Mouse (Mus musculus): Measurements from ENCODE around the gene Osbpl7.

DNA sequence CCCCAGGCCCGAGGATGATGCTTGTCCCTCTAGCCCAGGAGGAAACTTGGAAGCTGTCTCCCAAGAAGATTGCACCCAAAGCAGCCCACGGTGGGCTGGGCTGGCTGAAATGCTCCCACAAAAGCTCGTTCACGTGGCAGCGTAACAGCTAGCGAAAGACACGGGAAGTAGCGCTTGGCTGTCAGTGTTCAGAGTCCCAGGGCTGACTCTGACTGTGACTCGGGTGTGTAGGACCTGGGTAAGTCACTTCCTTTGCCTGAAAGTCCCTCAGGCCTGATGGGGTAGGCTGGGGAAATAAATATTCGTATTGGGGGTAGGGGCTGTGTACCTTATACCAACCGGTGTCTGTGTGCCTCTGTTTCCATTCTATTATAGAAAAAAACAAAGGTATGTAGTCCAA is 65.4 kb downstream of the Osbpl7 start:
- TF ChIP-seq POLR2A (IDR thresholded peaks at IDR 0.05; ENCODE audit: borderline replicate concordance, insufficient read depth, low read length) (no peak), CTCF (IDR thresholded peaks at IDR 0.05; ENCODE audit: borderline replicate concordance, insufficient read depth, low read depth, low read length) (no peak)
